Mouse (Mus musculus) liver, embryonic 14.5 days (tissue): ENCODE measurements around the gene Zfp704. TPM values are rescaled to one million over a fixed set of nuclear protein-coding genes. Genes with fewer than 3 reads are reported as not detected.

Source experiments
- ATAC-seq: fragments of 200-750 bp; cut with Nextera tagmentation; 2 replicates; pipeline ENCODE4 v1.8.0; 2017; ENCODE audit warnings: moderate number of reproducible peaks, mild to moderate bottlenecking, moderate library complexity; ENCODE audit not compliant: insufficient read depth
- DNase-seq, 3 experiments: peaks; one replicate each; pipeline ENCODE4 v3.0.0-alpha.2; 2012 to 2013; ENCODE audit warnings: low read depth in 3 of 3, low spot score in 3 of 3
- H3K27ac ChIP-seq: fragments of 300-500 bp; sonication (generic); 2 replicates; pipeline ENCODE4 v1.5.1; 2014; ENCODE audit warnings: moderate library complexity, mild to moderate bottlenecking, control low read depth, inconsistent platforms
- H3K27me3 ChIP-seq: fragments of 300-500 bp; sonication (generic); 2 replicates; pipeline ENCODE4 v1.6.1; 2014; ENCODE audit warnings: mild to moderate bottlenecking, low read length, moderate library complexity; ENCODE audit not compliant: control insufficient read depth, insufficient read depth
- H3K36me3 ChIP-seq: fragments of 300-500 bp; sonication (generic); replicated peaks from 2 replicates; pipeline ENCODE4 v1.6.1; 2014; ENCODE audit warnings: low read depth; ENCODE audit not compliant: control insufficient read depth, insufficient read depth
- H3K4me1 ChIP-seq, 2 experiments: fragments of 200-500 bp in 1 of 2; fragments of 300-500 bp in 1 of 2; sonication (generic) in 1 of 2; replicated peaks; 2 replicates each; pipeline ENCODE4 v1.6.1; 2012 to 2014; ENCODE audit warnings: antibody characterized with exemption in 1 of 2, inconsistent platforms in 1 of 2, low read length in 1 of 2; ENCODE audit not compliant: control insufficient read depth in 2 of 2, insufficient read depth in 2 of 2
- H3K4me2 ChIP-seq: fragments of 300-500 bp; sonication (generic); 2 replicates; pipeline ENCODE4 v1.6.1; 2014; ENCODE audit warnings: low read depth, mild to moderate bottlenecking, control low read depth, moderate library complexity
- H3K4me3 ChIP-seq, 2 experiments: fragments of 200-500 bp in 1 of 2; fragments of 300-500 bp in 1 of 2; sonication (generic) in 1 of 2; 2 replicates each; pipeline ENCODE4 v1.5.1; 2012 to 2014; ENCODE audit warnings: low read depth in 2 of 2, low read length in 2 of 2, mild to moderate bottlenecking in 2 of 2, control low read depth in 1 of 2, inconsistent platforms in 1 of 2, moderate library complexity in 1 of 2; ENCODE audit not compliant: insufficient read depth in 1 of 2
- H3K9ac ChIP-seq: fragments of 300-500 bp; sonication (generic); replicated peaks from 2 replicates; pipeline ENCODE4 v1.6.1; 2014; ENCODE audit warnings: mild to moderate bottlenecking, control low read depth, moderate library complexity
- H3K9me3 ChIP-seq: fragments of 300-500 bp; sonication (generic); 2 replicates; pipeline ENCODE4 v1.6.1; 2016; ENCODE audit warnings: low read length, mixed read lengths; ENCODE audit not compliant: control insufficient read depth
- CTCF ChIP-seq: IDR thresholded peaks from 2 replicates; pipeline ENCODE4 v1.5.1; 2016; ENCODE audit warnings: antibody characterized with exemption, low read depth, control low read depth
- EP300 ChIP-seq: IDR thresholded peaks from 2 replicates; pipeline ENCODE4 v1.6.1; 2016; ENCODE audit warnings: antibody characterized with exemption, low read depth
- WGBS: fragments of 180-500 bp; shearing (Covaris S2); extraction: QIAGEN DNeasy Blood & Tissue Kit; methylation state at CpG from one replicate; pipeline ENCODE4 v1.1.7; 2014; ENCODE audit not compliant: insufficient replicate concordance; 5-methylcytosine and 5-hydroxymethylcytosine counted together
- polyA plus RNA-seq, 2 experiments: library from polyadenylated mRNA; depleted of rRNA in 1 of 2; stranded (reverse) in 1 of 2; unstranded in 1 of 2; fragments of >200 nt; fragmentation: Nextera tagmentation in 1 of 2; extraction: Ambion mirVana in 1 of 2; gene quantifications; 2 replicates each; pipeline versions ENCODE4 v1.2.1 to v1.2.3; 2012 to 2014

Gene Zfp704
- polyA plus RNA-seq, 2 experiments, result 0.94 to 1.1 TPM

DNA sequence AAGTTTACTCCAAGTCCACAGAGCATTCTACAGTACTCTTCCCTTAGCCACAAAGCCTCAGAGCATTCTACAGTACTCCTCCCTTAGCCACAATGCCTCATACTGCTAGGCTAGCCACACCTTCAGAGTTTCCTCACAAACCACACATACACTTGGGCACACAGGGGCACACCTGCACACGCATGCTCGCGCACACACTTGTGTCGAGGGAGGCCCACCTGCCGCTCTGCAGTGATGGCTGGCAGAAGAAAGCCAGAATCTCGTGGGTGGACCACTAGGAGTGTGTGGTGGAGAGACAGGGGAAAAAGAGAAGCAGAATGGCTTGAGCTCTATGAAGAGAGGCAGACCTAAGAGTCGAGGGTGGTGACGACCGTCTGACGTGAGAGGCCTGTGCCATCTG lies 97.7 kb downstream of the Zfp704 start:
- H3K4me1 ChIP-seq, result no peaks in the 10 kb centered on the region
- no peak overlapping the region for H3K4me2 ChIP-seq
- H3K9me3 ChIP-seq, result no peaks in the 10 kb centered on the region
- no peak overlapping the region for H3K4me3 ChIP-seq
- ATAC-seq, result no peak
- no peak overlapping the region for H3K9ac ChIP-seq
- no peaks in the 10 kb centered on the region for H3K27me3 ChIP-seq
- H3K36me3 ChIP-seq, result no peaks in the 10 kb centered on the region
- DNase-seq, result no peak
- 80% methylated on average over 10 of the region's 10 CpGs for WGBS
- TF ChIP-seq EP300 (no peak), CTCF (no peak)
- H3K27ac ChIP-seq, result no peak overlapping the region

DNA sequence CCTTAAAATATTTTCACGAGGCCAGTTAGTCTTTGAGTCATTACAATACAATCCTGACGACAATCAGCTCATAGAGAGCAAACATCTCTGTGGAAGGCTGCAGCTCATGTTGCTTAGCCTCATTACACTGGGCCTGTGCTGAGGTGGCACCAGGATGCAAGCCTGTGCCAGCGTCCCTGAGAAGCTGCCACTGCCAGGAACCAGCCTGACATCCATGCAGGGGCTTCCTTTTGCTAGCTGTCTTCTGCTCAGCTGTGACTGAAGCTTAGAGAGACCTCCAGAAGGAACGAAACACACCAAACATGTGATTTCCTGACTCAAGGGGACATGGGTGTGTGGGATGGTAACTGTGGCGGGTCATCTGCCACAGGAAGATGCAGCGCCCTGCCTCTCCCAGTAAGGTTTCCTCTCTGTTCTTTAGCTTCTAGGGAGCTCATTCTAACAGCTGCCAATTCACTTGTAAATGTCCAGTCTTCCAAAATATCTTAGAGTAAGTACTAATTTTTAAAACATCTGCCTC lies 104.1 kb downstream of the Zfp704 start:
- Histone ChIP-seq H3K36me3 (no peaks in the 10 kb centered on the region), H3K9ac (no peak overlapping the region), H3K4me3 (no peak overlapping the region), H3K27me3 (no peaks in the 10 kb centered on the region), H3K9me3 (no peaks in the 10 kb centered on the region), H3K27ac (no peak overlapping the region), H3K4me2 (no peak overlapping the region), H3K4me1 (no peaks in the 10 kb centered on the region)
- DNase-seq (no peak), ATAC-seq (no peak)
- 39% methylated on average over 6 of the region's 6 CpGs for WGBS
- TF ChIP-seq EP300, result no peak
- no peak for TF ChIP-seq CTCF

DNA sequence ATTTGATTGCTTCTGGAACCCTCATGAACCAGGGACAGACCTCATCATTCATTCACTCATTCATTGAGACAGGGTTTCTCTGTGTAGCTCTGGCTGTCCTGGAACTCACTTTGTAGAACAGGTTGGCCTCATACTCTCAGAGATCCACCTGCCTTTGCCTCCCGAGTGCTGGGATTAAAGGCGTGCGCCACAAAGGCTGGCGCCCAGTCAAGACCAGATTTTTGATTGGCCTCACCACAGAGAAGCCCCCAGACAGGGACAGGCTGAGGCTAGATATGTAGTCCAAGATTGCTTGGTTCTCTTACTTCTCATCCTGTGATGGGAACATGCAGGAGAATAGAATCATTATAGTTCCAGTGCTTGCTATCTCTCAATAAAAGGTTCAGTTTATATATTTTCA lies 105.5 kb downstream of the Zfp704 start:
- H3K27me3 ChIP-seq, result no peaks in the 10 kb centered on the region
- H3K4me1 ChIP-seq, result peaks cover 0 to 6% of the 10 kb centered on the region in 2 experiments; a peak in 2 of 4 replicates
- no peak overlapping the region for H3K27ac ChIP-seq
- DNase-seq (no peak), ATAC-seq (no peak)
- H3K9me3 ChIP-seq, result no peaks in the 10 kb centered on the region
- H3K4me2 ChIP-seq, result no peak overlapping the region
- no peak overlapping the region for H3K4me3 ChIP-seq
- TF ChIP-seq EP300, result no peak
- TF ChIP-seq CTCF, result no peak
- no peaks in the 10 kb centered on the region for H3K36me3 ChIP-seq
- WGBS, result 94% methylated on average over 4 of the region's 4 CpGs
- H3K9ac ChIP-seq, result no peak overlapping the region

DNA sequence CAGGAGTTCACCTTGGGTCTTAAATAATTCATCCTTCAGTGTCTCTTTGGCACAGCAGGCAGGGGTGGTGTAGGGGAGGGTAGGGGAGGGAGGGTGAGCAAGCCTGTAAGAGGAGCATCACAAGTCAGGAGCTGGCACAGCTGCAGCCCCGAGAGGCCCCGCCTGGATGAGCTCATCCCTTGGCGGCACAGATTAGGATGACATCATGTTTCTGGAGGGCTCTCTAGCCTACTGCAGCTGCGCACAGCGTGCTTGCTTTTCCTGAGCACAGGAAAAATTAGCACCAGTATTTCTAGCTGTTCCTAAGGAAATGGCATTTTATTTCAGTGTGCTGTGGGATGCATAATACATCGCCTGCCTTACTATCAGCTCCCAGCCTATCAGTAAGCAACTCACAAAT lies 109.2 kb downstream of the Zfp704 start:
- Histone ChIP-seq H3K4me2 (no peak overlapping the region), H3K36me3 (no peaks in the 10 kb centered on the region), H3K9ac (no peak overlapping the region), H3K27me3 (no peaks in the 10 kb centered on the region), H3K4me3 (no peak overlapping the region), H3K9me3 (no peaks in the 10 kb centered on the region), H3K27ac (no peak overlapping the region), H3K4me1 (peaks cover 0 to 7% of the 10 kb centered on the region in 2 experiments; a peak in 2 of 4 replicates)
- ATAC-seq (peak; percentile 68), DNase-seq (peak in 1 of 3 experiments; percentile 38)
- TF ChIP-seq CTCF, result no peak
- no peak for TF ChIP-seq EP300
- WGBS, result 22% methylated on average over 6 of the region's 6 CpGs

DNA sequence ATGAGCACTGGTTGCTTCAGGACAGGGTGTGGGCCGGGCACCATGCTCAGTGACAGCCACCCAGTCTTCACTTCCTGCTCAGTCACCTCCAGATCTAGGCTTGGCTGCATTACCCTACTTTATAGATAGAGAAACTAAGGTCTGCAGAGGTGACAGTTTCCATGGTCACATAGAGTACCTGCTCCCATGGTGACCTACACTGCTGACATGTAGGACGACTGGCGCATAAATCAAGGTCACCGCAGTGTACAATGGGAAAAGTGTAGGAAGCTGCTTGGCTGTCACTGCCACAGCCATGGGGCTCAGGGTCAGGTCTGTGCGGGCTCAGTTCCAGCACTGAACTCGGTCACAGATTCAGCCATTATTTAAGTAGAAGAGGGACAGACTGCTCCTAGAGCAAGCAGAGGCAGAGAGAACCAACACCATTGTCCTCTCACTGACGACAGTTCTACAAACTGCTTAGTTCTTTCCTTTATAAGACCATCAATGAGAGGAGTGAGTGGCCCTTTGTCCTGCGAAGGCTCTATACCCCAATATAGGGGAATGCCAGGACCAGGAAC lies 109.8 kb downstream of the Zfp704 start:
- H3K4me1 ChIP-seq, result peaks cover 0 to 7% of the 10 kb centered on the region in 2 experiments; a peak in 2 of 4 replicates
- H3K27me3 ChIP-seq, result no peaks in the 10 kb centered on the region
- DNase-seq, result no peak
- no peak overlapping the region for H3K9ac ChIP-seq
- no peak for TF ChIP-seq CTCF
- TF ChIP-seq EP300, result no peak
- H3K4me3 ChIP-seq, result no peak overlapping the region
- H3K4me2 ChIP-seq, result peak overlapping the region; percentile 3; the same call in 1 of the 2 replicates
- WGBS, result 48% methylated on average over 8 of the region's 8 CpGs
- no peak overlapping the region for H3K27ac ChIP-seq
- peak; percentile 18; the same call in 1 of the 2 replicates for ATAC-seq
- H3K9me3 ChIP-seq, result no peaks in the 10 kb centered on the region
- H3K36me3 ChIP-seq, result no peaks in the 10 kb centered on the region
